Mouse (Mus musculus) limb, embryonic 13.5 days (tissue): ENCODE data around the gene Rap1gap. TPM values are rescaled to one million over a fixed set of nuclear protein-coding genes. Genes with fewer than 3 reads are reported as not detected.

Experiments used
- ATAC-seq: fragments of 200-750 bp; cut with Nextera tagmentation; 2 replicates; pipeline ENCODE4 v1.8.0; 2017; ENCODE audit warnings: low read depth, moderate number of reproducible peaks, moderate TSS enrichment; ENCODE audit not compliant: low FRiP score
- H3K27ac ChIP-seq: fragments of 300-500 bp; sonication (generic); 2 replicates; pipeline ENCODE4 v1.5.1; 2015; ENCODE audit warnings: inconsistent platforms, mild to moderate bottlenecking, moderate library complexity
- H3K27me3 ChIP-seq: fragments of 300-500 bp; sonication (generic); 2 replicates; pipeline ENCODE4 v1.6.1; 2015; ENCODE audit warnings: mild to moderate bottlenecking, inconsistent platforms
- H3K36me3 ChIP-seq: fragments of 300-500 bp; sonication (generic); 2 replicates; pipeline ENCODE4 v1.6.1; 2015; ENCODE audit warnings: inconsistent platforms, mild to moderate bottlenecking, moderate library complexity
- H3K4me1 ChIP-seq: fragments of 300-500 bp; sonication (generic); 2 replicates; pipeline ENCODE4 v1.6.1; 2015; ENCODE audit warnings: inconsistent platforms
- H3K4me2 ChIP-seq: fragments of 300-500 bp; sonication (generic); replicated peaks from 2 replicates; pipeline ENCODE4 v1.6.1; 2015; ENCODE audit warnings: inconsistent platforms, mild to moderate bottlenecking, moderate library complexity
- H3K4me3 ChIP-seq: fragments of 300-500 bp; sonication (generic); 2 replicates; pipeline ENCODE4 v1.5.1; 2015; ENCODE audit warnings: moderate library complexity, mild to moderate bottlenecking, inconsistent platforms
- H3K9ac ChIP-seq: fragments of 300-500 bp; sonication (generic); 2 replicates; pipeline ENCODE4 v1.6.1; 2015; ENCODE audit warnings: mild to moderate bottlenecking, inconsistent platforms
- H3K9me3 ChIP-seq: fragments of 300-500 bp; sonication (generic); 2 replicates; pipeline ENCODE4 v1.6.1; 2016; ENCODE audit warnings: inconsistent platforms
- WGBS: fragments of 180-500 bp; shearing (Covaris S2); methylation state at CpG from one replicate; pipeline ENCODE4 v1.1.7; 2015; 5-methylcytosine and 5-hydroxymethylcytosine counted together
- polyA plus RNA-seq: library from polyadenylated mRNA; unstranded; fragments of >200 nt; fragmentation: Nextera tagmentation; extraction: Ambion mirVana; gene quantifications from 2 replicates; pipeline ENCODE4 v1.2.1, GENCODE M21; 2015

The Rap1gap gene
- polyA plus RNA-seq, 1 experiment from 2014 or later: 10.7 TPM

- H3K27ac ChIP-seq: no peak overlapping the region
- H3K27me3 ChIP-seq: no peaks in the 10 kb centered on the region
- 59% methylated on average over 8 of the region's 8 CpGs for WGBS
- no peaks in the 10 kb centered on the region for H3K36me3 ChIP-seq
- H3K4me3 ChIP-seq: no peak overlapping the region
- H3K9ac ChIP-seq: no peak overlapping the region
- no peak overlapping the region for H3K4me2 ChIP-seq
- no peaks in the 10 kb centered on the region for H3K9me3 ChIP-seq
- H3K4me1 ChIP-seq: peaks cover 11% of the 10 kb centered on the region; the same call in 1 of the 2 replicates
- no peak for ATAC-seq
These were observed 99.5 kb downstream of the Rap1gap start for GRCm38 (mm10) chr4:137763920-137764495.

GRCm38 (mm10) chr4:137764621-137765020 is 100.1 kb downstream of the Rap1gap start:
- no peaks in the 10 kb centered on the region for H3K36me3 ChIP-seq
- H3K4me1 ChIP-seq: peaks cover 13% of the 10 kb centered on the region; the same call in 1 of the 2 replicates
- WGBS: 72% methylated on average over 3 of the region's 3 CpGs
- no peak overlapping the region for H3K4me2 ChIP-seq
- H3K9ac ChIP-seq: no peak overlapping the region
- no peak for ATAC-seq
- no peak overlapping the region for H3K4me3 ChIP-seq
- no peaks in the 10 kb centered on the region for H3K9me3 ChIP-seq
- no peaks in the 10 kb centered on the region for H3K27me3 ChIP-seq
- H3K27ac ChIP-seq: no peak overlapping the region

GRCm38 (mm10) chr4:137765554-137765971 is 101.0 kb downstream of the Rap1gap start:
- 50% methylated on average over 7 of the region's 7 CpGs for WGBS

GRCm38 (mm10) chr4:137766365-137766764 is 101.8 kb downstream of the Rap1gap start:
- no peaks in the 10 kb centered on the region for H3K9me3 ChIP-seq
- H3K4me1 ChIP-seq: peaks cover 22% of the 10 kb centered on the region
- H3K4me3 ChIP-seq: no peak overlapping the region
- no peak overlapping the region for H3K9ac ChIP-seq
- no peak for ATAC-seq
- no peak overlapping the region for H3K27ac ChIP-seq
- no peak overlapping the region for H3K4me2 ChIP-seq
- no peaks in the 10 kb centered on the region for H3K36me3 ChIP-seq
- H3K27me3 ChIP-seq: no peaks in the 10 kb centered on the region
- whole genome bisulfite sequencing: 31% methylated on average over 5 of the region's 5 CpGs

More at GRCm38 (mm10) chr4:137765554-137765971, 101.0 kb downstream of the Rap1gap start:
- H3K9ac ChIP-seq: no peak overlapping the region
- H3K4me3 ChIP-seq: no peak overlapping the region
- H3K36me3 ChIP-seq: no peaks in the 10 kb centered on the region
- H3K27me3 ChIP-seq: no peaks in the 10 kb centered on the region
- H3K4me1 ChIP-seq: peaks cover 18% of the 10 kb centered on the region; the same call in 1 of the 2 replicates
- no peak for ATAC-seq
- no peak overlapping the region for H3K27ac ChIP-seq
- no peak overlapping the region for H3K4me2 ChIP-seq
- no peaks in the 10 kb centered on the region for H3K9me3 ChIP-seq

GRCm38 (mm10) chr4:137768381-137768780 is 103.9 kb downstream of the Rap1gap start:
- Histone ChIP-seq H3K27me3 (no peaks in the 10 kb centered on the region), H3K9me3 (no peaks in the 10 kb centered on the region), H3K4me1 (peaks cover 24% of the 10 kb centered on the region), H3K4me3 (no peak overlapping the region), H3K9ac (no peak overlapping the region), H3K4me2 (no peak overlapping the region), H3K36me3 (no peaks in the 10 kb centered on the region), H3K27ac (no peak overlapping the region)
- WGBS: 76% methylated on average over 5 of the region's 5 CpGs
- no peak for ATAC-seq

GRCm38 (mm10) chr4:137768831-137769230 is 104.3 kb downstream of the Rap1gap start:
- 69% methylated on average over 6 of the region's 6 CpGs for WGBS
- H3K9ac ChIP-seq: no peak overlapping the region
- no peaks in the 10 kb centered on the region for H3K27me3 ChIP-seq
- H3K27ac ChIP-seq: no peak overlapping the region
- no peak for ATAC-seq
- H3K36me3 ChIP-seq: no peaks in the 10 kb centered on the region
- H3K4me1 ChIP-seq: peaks cover 29% of the 10 kb centered on the region
- no peak overlapping the region for H3K4me2 ChIP-seq
- H3K9me3 ChIP-seq: no peaks in the 10 kb centered on the region
- H3K4me3 ChIP-seq: no peak overlapping the region

GRCm38 (mm10) chr4:137769635-137770034 is 105.1 kb downstream of the Rap1gap start:
- Histone ChIP-seq H3K4me1 (peaks cover 37% of the 10 kb centered on the region), H3K9ac (no peak overlapping the region), H3K36me3 (no peaks in the 10 kb centered on the region), H3K4me3 (no peak overlapping the region), H3K4me2 (no peak overlapping the region), H3K27me3 (no peaks in the 10 kb centered on the region), H3K27ac (no peak overlapping the region), H3K9me3 (no peaks in the 10 kb centered on the region)
- no peak for ATAC-seq
- 29% methylated on average over 7 of the region's 7 CpGs for WGBS

GRCm38 (mm10) chr4:137770901-137771612 is 106.5 kb downstream of the Rap1gap start:
- WGBS: 57% methylated on average over 14 of the region's 14 CpGs
- no peaks in the 10 kb centered on the region for H3K9me3 ChIP-seq
- H3K27me3 ChIP-seq: no peaks in the 10 kb centered on the region
- H3K4me3 ChIP-seq: no peak overlapping the region
- no peak overlapping the region; the same call in 1 of the 2 replicates for H3K9ac ChIP-seq
- no peak overlapping the region for H3K4me2 ChIP-seq
- ATAC-seq: peak; percentile 50; the same call in 1 of the 2 replicates
- H3K4me1 ChIP-seq: peaks cover 29% of the 10 kb centered on the region
- H3K36me3 ChIP-seq: no peaks in the 10 kb centered on the region
- H3K27ac ChIP-seq: no peak overlapping the region

GRCm38 (mm10) chr4:137771749-137772148 is 107.2 kb downstream of the Rap1gap start:
- no peak overlapping the region for H3K9ac ChIP-seq
- H3K27ac ChIP-seq: no peak overlapping the region
- peaks cover 28% of the 10 kb centered on the region for H3K4me1 ChIP-seq

GRCm38 (mm10) chr4:137772438-137773056 is 108.0 kb downstream of the Rap1gap start:
- no peak overlapping the region for H3K9ac ChIP-seq
- no peaks in the 10 kb centered on the region for H3K9me3 ChIP-seq
- WGBS: 82% methylated on average over 16 of the region's 16 CpGs
- H3K4me2 ChIP-seq: no peak overlapping the region
- H3K4me3 ChIP-seq: no peak overlapping the region
- H3K4me1 ChIP-seq: peaks cover 28% of the 10 kb centered on the region
- no peaks in the 10 kb centered on the region for H3K27me3 ChIP-seq
- no peak overlapping the region for H3K27ac ChIP-seq
- H3K36me3 ChIP-seq: no peaks in the 10 kb centered on the region
- no peak for ATAC-seq

More at GRCm38 (mm10) chr4:137771749-137772148, 107.2 kb downstream of the Rap1gap start:
- no peaks in the 10 kb centered on the region for H3K9me3 ChIP-seq
- no peaks in the 10 kb centered on the region for H3K27me3 ChIP-seq
- no peak overlapping the region for H3K4me2 ChIP-seq
- H3K36me3 ChIP-seq: no peaks in the 10 kb centered on the region
- no peak overlapping the region for H3K4me3 ChIP-seq
- ATAC-seq: no peak
- 61% methylated on average over 3 of the region's 3 CpGs for WGBS

GRCm38 (mm10) chr4:137773369-137773899 is 108.9 kb downstream of the Rap1gap start:
- Histone ChIP-seq H3K27me3 (no peaks in the 10 kb centered on the region), H3K36me3 (no peaks in the 10 kb centered on the region), H3K9ac (peak overlapping the region; percentile 4; the same call in 1 of the 2 replicates), H3K4me3 (no peak overlapping the region), H3K27ac (peak overlapping the region; percentile 55; the same call in 1 of the 2 replicates), H3K9me3 (no peaks in the 10 kb centered on the region), H3K4me2 (no peak overlapping the region), H3K4me1 (peaks cover 28% of the 10 kb centered on the region)
- WGBS: 12% methylated on average over 2 of the region's 2 CpGs
- no peak for ATAC-seq

- Histone ChIP-seq H3K36me3 (no peaks in the 10 kb centered on the region), H3K27me3 (no peaks in the 10 kb centered on the region), H3K9ac (0 out of 2 replicates have a peak overlapping the region, but pooled peaks have one; percentile 20), H3K4me2 (no peak overlapping the region), H3K4me1 (peaks cover 28% of the 10 kb centered on the region), H3K4me3 (no peak overlapping the region), H3K9me3 (no peaks in the 10 kb centered on the region), H3K27ac (peak overlapping the region; percentile 55; the same call in 1 of the 2 replicates)
- 33% methylated on average over 5 of the region's 5 CpGs for WGBS
- peak; percentile 62; the same call in 1 of the 2 replicates for ATAC-seq
These were observed 109.5 kb downstream of the Rap1gap start for GRCm38 (mm10) chr4:137774013-137774412.
